Mouse (Mus musculus): ENCODE results near the gene Idh1.
A peak's percentile ranks its signal among the peaks of the same experiment; 100 is the strongest.
"Not testable (repeated sequence)": the region's sequence is repeated elsewhere in the genome, so short reads cannot be mapped to it uniquely, and the experiment has no call there.

Idh1 gene

DNA sequence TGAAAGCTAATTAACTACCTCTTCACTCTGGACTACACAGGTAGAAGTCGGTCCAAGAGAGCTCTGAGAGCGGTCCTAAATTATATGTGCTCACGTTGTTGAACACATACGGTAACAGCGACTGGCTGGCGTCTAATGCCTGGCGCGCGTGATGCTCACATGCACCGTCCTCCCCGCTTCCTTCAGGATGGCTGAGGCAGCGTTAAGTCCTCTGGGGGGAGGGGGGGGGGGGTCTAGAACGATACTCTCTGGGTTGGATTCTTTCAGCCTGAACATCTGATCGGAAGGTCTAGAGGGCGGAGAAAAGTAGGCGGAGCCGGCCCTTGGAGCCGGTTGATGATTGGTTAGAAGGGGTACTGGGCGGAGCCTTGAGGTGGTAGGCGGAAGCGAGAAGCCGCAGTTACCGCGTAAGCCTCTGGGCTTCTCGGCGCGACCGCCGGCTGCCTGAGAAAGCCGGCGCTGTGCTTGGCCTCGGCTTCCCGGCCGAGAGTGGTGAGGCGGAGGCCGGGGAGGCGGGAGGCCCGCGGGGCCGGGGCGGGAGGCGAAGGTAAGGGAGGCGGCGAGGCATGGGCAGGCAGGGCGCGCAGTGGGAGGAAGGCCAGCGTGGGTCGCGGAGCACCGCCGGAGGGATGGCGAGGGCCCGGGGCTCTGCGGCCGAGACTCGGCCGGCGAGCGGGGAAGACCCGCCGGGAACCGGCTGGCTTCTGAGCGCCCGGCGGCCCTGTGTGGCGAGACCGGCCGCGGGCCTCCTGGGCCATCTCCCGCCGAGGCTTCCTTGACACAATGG lies at the start of gene Idh1, which contains the start of gene Pikfyve:
TSS of gene Idh1 (minus strand) at position 214 of the 787 bp plus-strand sequence.
TSS of gene Pikfyve (plus strand) at position 397 of the 787 bp plus-strand sequence.
- peak; percentile 94 for DNase-seq (ENCODE audit: extremely low read depth, insufficient read length, low spot score)

DNA sequence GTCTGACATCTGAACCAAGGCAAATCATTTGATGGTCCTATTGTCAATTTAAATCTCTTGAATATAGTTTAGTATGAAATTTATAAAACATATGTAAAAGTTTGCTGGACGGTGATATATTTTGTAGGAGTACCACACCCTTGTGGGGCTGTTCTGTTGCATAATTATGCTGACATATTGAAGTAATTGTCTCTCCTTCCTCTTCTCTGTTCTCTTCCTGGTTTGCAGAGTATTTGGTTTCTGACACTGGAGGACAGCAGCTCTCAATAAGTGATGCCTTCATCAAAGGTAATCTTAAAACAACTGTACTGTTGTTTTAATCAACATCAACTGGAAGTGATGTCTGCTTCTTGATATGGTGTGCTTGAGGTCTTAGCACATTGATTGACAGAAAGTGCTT lies 44.3 kb upstream of the Idh1 start:
- no peak for DNase-seq (ENCODE audit: extremely low read depth, insufficient read length, low spot score)

DNA sequence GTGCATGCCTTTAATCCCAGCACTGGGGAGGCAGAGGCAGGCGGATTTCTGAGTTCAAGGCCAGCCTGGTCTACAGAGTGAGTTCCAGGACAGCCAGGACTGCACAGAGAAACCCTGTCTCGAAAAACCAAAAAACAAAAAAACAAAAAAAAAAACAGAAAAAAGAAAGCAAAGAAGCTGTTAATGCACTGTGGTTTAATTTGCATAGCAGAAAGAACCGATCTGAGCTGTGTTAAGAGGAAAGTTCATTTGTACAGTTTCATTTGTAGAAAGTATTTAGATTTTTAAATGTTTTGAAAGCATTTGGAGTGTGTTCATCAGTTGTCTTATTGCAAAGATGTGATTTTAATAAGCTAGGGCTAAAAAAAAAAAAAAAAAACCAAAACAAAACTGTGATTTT lies 43.5 kb upstream of the Idh1 start:
- not testable (repeated sequence) for DNase-seq (ENCODE audit: extremely low read depth, insufficient read length, low spot score)

DNA sequence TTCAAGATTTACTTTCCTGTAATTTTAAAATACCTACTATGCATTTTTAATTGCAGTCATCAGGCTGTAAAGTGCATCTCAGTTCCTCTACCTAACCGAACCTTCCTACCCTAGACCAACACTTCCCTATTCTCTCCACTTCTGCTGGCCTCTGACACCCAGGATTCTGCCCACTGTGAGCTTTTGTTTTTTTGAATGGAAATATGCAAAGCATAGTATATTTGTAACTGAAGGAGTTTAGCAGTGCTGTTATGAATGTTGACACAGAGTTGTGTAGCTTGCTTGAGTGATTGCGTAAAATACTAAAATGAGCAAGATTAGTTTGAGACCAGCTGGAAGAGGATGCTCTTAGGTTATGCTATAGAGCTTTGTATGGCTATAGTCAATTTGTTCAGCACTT lies 41.4 kb upstream of the Idh1 start:
- no peak for DNase-seq (ENCODE audit: extremely low read depth, insufficient read length, low spot score)

DNA sequence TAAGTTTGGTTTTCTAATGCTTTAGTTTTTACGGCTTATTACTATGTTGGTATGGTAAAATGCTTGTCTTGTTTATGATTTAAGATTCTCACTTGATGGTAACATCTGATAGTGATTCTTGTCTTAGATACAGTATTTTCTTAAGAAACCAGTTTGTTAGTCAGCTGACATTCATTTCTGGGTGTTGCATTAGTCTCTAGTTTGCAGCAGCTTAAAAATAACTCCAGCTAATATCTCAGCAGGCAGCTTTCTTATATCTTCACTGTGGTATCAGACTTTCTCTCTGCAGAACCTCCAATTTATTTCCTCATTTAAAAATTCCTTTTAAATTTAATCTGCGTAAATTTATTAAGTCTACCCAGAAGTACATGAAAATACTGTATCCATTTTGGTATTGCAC lies 37.4 kb upstream of the Idh1 start:
- DNase-seq (ENCODE audit: extremely low read depth, insufficient read length, low spot score) = no peak

DNA sequence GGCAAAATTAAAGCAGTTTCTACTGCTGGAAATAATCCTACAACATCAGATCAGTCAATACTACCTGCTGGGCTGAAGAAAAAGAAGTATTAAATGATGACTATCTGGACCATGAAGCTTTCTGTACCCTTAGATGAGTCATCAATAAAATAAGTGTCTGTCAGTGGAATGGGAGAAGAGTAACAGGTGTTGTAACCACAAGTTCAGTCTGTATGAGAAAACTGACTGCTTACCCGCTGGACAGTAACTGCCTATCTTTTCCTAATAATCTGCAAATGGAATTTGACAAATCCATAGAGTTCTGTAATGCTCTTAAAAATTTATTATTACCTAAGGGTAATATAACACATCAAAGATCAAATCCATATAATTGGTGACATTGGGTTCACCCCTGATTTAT lies 31.7 kb upstream of the Idh1 start:
- DNase-seq (ENCODE audit: extremely low read depth, insufficient read length, low spot score) = no peak

DNA sequence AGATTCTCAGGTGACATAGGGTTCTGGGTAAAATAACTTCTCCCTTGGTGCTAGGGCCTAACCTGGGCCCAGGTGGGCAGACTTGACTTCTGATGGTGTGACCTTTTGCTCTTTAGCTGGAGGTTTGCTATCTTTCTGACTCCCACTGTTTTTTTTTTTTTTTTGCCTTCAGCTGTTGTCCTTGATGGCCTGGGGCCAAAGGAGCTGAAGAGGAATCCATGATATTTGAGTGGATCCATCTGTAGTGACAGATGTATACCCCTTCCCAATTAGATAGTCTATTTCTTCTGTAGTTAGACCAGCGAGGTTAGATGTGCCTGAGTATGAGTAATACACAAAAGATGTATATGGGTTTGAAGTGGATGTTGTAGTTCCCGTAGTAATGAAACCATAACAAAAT lies 31.3 kb upstream of the Idh1 start:
- no peak for DNase-seq (ENCODE audit: extremely low read depth, insufficient read length, low spot score)

DNA sequence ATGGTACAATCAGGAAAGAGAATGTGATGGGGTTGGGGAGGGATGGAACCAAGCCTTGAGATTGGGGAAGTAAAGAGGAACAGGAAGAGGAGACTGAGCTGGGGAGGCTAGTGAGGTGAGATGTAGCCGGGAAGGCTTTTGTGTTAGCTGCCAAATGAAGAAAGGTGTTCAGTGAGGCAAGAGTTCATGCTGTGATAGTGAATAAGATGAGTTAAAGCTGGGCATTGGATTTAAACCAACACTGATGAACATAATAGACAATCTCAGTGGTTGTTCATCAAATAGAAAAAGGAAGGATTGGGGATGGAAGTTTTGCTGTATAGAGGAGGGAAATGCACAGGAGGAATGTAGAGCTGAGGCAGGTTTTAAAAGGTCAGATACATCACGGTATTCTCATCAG lies 26.9 kb upstream of the Idh1 start:
- DNase-seq (ENCODE audit: extremely low read depth, insufficient read length, low spot score) = no peak

DNA sequence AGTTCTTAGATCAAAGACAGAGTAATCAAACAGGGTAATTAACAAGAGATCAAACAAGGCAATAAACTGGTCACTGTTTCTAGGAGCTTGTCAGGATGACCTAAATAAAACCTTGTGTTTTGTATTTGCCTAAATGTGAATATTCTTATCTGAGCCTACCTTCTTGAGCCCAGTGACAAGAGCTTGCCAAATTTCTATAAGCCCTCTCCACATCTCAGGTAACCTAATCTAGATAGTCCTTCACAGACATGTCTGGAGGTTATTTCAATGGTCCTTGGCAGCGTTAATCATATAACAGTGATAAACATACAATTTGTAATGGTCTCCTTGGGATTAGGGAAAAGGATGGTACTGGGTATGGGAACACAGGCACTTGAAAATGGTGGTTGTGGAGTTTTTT lies 18.0 kb upstream of the Idh1 start:
- no peak for DNase-seq (ENCODE audit: extremely low read depth, insufficient read length, low spot score)

DNA sequence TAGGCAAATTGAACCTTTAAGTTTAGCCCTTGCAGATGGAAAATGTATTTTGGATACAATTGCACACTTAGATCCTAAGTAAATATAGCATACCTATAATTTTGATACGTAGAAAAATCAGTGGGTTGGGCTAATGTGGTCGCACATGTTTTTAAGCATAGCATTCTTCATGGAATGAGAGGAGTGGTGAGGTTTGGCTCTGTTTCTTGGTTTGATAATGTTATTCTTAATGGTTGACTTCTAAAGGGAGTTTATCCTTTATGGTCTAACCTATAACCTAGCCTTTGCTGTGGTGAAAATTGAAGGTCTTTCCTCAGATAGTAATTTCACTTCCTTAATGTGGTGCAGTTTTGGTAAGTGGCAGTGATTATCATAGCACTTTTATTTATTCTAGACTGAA lies 12.6 kb upstream of the Idh1 start:
- no peak for DNase-seq (ENCODE audit: extremely low read depth, insufficient read length, low spot score)

DNA sequence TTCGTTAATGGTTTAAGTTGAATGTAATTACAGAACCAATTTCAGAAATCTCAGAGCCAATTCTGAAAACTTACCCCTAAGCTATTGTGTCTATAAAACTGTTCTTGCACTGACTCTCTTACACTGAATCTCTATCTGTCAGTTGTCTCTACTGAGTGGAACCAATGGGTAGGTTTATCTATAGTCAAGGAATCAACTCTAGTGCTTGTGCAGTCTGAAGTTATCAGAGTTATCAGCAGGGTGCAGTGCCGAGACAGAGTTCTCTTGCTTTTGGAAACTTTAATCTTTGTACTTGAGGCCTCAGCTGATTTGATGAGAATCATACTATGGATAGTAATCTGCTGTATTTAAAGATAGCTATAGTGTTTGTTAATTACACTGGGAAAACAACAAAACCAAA lies 12.1 kb upstream of the Idh1 start:
- no peak for DNase-seq (ENCODE audit: extremely low read depth, insufficient read length, low spot score)

DNA sequence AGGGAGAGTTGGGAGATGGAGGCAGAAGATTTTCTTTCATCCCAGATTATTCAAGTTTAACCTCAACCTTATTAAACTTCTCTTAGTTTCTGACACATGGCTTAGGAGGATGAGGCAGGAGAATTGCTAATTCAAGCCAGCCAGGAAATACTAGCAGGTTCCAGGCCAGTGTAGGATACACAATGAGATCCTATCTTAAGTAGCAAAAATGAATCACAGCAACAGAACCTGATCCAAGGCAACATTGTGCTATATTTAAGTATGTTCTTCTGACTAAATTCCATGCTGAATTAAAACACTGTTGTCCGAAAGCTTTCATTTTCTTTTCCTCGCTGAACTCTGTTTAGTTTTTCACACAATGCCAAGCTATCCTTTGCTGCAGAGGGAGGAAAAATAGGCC lies 6.9 kb upstream of the Idh1 start:
- no peak for DNase-seq (ENCODE audit: extremely low read depth, insufficient read length, low spot score)

DNA sequence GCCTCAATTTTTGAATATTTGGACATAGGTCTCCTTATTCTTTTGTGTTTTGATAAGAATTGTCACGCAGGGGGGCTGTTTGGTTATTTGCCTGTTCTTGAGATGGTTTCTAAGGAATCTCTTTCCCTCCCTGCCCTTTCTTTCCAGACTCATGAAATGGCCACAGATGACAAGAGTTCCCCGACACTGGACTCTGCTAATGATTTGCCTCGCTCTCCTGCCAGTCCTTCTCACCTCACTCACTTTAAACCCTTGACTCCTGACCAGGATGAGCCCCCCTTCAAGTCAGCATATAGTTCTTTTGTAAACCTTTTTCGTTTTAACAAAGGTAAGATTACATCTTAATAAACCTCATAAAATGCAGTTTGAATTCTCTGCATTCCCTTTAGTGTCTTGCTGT lies 3.9 kb upstream of the Idh1 start:
- no peak for DNase-seq (ENCODE audit: extremely low read depth, insufficient read length, low spot score)

DNA sequence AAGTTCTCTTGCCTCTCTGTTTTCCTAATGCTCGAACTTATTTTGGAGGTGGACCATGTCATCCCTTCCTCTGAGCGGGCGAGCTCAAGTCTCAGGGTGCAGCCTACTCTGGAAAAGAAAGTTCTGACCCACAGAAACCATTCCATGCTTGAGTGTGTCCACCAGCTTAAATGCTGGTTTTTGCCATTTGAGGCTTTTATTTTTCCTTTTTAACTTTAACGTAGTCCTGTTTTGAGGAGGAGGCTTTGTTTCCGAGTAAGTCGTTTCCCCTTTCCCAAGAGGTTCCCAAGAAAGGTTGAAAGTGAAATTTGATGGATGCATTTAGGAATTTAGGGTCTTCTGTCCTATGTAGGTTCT lies 752 bp upstream of the Idh1 start:
- no peak for DNase-seq (ENCODE audit: extremely low read depth, insufficient read length, low spot score)

DNA sequence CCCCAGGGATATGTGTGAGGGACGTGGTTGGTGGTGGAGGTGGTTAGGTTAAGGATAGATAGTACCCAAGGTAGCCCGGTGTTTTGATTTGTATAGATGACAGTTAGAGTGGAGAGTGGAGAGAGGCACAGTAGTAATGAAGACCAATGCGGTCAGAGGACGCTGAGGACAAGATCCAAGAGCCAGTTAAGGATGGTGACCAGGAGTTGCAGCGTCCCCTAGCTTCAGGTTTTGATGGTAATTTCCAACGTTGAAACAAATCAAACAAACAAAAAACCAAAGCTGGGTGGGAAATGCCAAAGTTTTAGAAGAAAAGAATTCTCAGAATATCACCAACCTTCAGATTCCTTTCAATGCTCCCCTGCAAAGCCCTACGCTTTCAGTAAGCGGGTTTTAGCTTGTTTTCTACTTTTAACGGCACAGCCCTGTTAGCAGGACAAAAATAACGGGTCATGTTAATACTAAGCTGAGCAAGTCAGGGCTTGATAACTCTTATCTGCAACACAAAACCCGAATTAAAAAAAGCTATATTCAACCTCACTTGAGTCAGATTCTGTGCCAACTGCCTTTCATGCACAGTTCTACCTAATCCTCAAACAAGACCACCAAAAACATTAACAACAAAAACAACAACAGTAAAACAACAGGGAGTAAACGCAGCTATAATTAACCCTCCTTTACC lies 635 bp downstream of the Idh1 start:
- no peak for DNase-seq (ENCODE audit: extremely low read depth, insufficient read length, low spot score)

DNA sequence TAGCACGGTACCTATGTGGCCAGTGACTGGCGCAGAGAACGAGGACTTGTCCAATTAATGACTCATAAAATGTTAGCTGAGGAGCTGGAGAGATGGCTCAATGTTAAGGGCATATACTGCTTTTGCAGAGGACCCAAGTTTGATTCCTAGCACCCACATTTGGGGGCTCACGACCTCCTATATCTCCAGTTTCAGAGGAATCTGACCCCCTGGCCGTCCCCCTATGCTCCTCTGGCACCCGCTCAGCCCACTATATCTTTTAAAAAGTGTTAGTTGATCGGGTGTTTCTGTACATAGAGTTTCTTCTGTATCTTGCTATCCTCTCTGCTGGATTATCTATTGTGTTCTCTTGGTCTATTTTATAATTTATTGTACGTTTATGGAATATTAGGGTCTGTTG lies 1.3 kb downstream of the Idh1 start:
- DNase-seq (ENCODE audit: extremely low read depth, insufficient read length, low spot score) = no peak

DNA sequence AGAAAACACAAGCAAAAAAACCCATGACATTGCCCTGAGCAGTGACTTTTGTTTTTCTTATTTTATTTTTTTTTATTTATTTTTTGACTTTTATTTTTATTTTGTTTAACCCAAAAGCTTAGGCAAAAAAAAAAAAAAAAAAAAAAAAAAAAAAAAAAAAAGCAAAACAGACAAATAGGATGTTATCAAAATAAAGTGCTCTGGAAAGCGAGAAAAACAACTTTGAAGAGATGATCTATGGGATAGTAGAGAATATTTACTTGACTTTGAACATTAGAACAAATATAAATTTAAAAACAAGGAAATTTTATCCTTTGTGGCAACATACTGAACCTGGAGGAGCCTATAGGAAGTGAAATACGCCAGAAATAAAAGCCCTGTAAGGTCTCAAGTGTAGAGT lies 2.3 kb downstream of the Idh1 start:
- no peak for DNase-seq (ENCODE audit: extremely low read depth, insufficient read length, low spot score)

DNA sequence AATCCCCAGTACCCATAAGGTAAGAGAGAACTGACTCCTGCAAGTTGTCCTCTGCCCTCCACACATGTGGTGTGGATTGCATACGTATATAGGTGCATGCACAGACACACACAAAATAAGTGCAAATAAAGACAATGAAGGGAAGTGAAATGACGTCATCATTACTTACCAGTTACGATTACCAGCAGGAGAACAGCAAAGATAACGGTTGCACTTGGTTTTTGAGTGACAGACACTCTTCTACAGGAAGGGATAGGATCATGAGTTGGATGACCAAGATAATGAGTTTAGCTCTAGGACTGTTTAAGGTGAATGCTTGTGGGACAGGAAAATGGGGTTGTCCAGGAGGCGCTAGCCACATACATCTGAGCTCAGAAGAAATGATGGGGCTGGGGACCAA lies 4.8 kb downstream of the Idh1 start:
- DNase-seq (ENCODE audit: extremely low read depth, insufficient read length, low spot score) = no peak

DNA sequence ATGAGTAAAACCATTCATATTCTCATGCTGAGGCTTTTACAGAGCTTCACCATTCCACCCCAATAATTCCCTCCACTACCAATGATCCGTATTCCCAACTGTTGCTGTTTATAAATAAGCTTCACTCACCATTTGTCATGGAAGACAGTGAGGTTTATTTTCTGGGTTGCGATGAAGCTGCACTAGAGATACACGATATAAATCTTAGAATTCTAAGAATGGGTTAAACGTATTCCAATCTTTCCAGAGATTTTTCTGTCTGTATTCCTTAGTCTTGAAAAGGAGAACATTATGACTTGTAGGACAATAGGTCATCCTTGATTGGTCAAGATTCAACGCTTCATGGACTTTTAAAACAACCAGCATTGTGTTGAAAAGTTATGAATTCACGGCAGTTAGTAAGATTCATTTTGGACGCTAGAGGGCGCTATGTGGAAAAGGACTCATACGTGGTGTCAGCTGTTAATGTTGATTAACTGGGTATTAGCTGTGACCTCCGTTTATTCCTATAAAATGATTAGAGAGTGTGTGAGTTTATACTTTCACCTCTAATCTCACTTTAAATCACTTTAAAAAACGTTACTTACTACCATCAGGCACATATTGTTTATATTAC lies 6.6 kb downstream of the Idh1 start:
- peak; percentile 19 for DNase-seq (ENCODE audit: extremely low read depth, insufficient read length, low spot score)

DNA sequence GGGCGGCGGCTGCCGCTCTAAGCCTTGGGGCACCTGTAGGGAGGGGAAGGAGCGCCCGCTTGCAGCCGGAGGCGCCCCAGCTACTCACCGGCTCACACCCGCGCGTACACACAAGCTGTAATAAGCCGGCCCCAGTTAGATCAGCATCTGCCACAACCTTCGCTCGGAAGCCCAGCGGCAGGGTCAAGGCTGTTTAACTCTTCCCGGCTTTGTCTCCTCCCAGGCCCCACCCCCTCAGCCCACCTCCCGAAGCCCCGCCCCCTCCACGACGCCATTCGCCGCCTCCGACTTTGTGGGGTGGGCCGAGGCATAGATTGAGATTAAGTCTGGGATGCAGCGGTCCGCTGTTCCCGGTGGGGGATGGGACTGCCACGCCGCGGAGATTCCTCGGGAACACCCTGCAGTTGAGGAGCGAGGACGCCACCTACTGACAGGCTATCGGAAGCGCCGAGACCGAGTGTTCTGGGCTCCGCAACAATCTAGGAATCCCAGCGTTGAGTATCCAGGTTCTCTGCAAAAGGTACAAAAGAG lies 7.3 kb downstream of the Idh1 start:
- DNase-seq (ENCODE audit: extremely low read depth, insufficient read length, low spot score) = peak; percentile 98

DNA sequence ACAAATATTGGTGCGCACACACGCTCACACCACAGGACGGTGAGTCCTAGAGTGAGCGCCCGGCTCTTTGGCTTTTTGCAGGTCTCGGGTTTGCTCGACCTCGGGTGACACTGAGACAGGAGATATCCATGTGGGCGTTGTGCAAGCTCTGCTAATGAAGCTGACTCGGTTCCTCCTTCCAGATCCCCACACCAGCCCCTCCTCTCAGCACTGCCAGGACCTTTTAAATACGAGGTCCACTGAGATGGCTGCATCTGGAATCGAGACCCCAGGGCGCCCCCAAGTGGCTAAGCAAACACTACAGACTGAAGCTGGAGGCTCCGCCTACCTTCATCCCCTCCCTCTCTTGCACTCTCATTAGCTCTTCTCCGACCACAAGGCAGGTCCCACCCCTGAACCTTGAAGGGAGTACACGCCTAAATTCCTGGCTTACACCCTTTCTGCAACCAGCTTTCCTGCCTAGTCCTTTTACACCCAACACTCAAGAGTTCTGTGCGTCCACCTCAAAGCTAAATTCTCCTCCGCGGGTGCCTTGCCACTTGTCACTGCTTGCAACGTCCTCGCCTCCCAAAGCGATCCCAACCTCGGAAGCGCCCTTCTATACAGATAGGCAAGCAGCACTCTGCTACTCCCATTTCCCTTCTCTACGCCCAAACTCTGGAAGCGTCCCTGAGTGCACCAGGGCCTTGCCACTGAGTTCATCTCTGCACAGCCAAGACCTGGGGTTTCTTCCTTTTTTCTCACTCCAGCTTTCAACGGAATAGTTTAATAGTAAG lies 8.0 kb downstream of the Idh1 start:
- DNase-seq (ENCODE audit: extremely low read depth, insufficient read length, low spot score) = peak; percentile 84
